Mouse (Mus musculus): ENCODE measurements around the gene Ppil4. TPM values are rescaled to one million over a fixed set of nuclear protein-coding genes. Genes with fewer than 3 reads are reported as not detected.

Ppil4 gene
- polyA plus RNA-seq, 1 experiment from 2014 or later, result 17.1 TPM

DNA sequence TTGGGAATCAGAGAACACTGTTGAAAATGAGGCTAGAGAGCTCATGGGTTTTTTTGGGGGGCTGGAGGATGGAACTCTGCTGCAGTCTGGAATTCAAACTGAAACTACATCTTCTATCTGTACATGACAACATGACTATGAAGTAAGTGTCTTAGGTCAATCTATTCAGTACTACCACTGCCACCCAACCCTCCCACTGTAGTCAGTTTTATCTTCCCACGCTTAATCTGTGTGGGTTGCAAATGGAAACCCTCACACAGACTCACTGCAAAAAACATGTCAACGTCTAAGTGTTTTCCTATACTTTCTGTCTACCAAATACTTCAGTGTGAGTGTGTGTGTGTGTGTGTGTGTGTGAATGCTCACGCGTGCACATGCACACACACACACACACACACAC, 50.5 kb downstream of the Ppil4 start:
- no peak overlapping the region for H3K27ac ChIP-seq (ENCODE audit: low read depth, low read length)
- no peaks in the 10 kb centered on the region; the same call in 1 of the 2 replicates for H3K4me1 ChIP-seq (replicated peaks; ENCODE audit: control insufficient read depth, insufficient read depth, low read length)
- H3K4me3 ChIP-seq (ENCODE audit: low read depth, low read length), result no peak overlapping the region
- WGBS, result 89% methylated on average over 4 of the region's 4 CpGs
- no peak for TF ChIP-seq CTCF (IDR thresholded peaks at IDR 0.05; ENCODE audit: low read depth)
- H3K9ac ChIP-seq (ENCODE audit: low read depth, low read length), result no peak overlapping the region
- H3K4me2 ChIP-seq (replicated peaks; ENCODE audit: low read depth), result no peak overlapping the region
- no peaks in the 10 kb centered on the region for H3K36me3 ChIP-seq (ENCODE audit: control insufficient read depth, insufficient read depth)
- H3K27me3 ChIP-seq (replicated peaks; ENCODE audit: control insufficient read depth, insufficient read depth, low read length), result no peaks in the 10 kb centered on the region
- H3K9me3 ChIP-seq (ENCODE audit: control insufficient read depth), result no peaks in the 10 kb centered on the region
- ATAC-seq, result no peak

DNA sequence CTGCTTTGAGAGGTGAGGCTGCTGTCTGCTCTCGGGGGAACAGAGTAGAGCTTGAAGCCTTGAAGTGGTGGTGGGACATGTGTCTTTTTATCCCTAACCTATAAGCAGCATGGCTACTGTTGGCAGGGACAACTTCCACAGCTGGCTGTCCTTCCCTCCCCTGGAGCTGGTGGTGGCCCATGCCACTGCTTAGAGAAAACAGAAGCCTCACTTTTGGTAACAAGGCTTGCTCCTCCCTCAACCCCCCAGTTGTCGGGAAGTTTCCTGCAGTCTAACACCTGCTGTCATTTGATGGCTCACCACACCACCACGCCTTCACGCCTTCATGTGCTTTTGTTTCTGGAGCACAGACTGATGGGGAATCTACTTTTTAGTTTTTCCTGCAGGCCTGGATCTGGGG, 51.5 kb downstream of the Ppil4 start:
- no peak overlapping the region for H3K9ac ChIP-seq (ENCODE audit: low read depth, low read length)
- no peaks in the 10 kb centered on the region for H3K9me3 ChIP-seq (ENCODE audit: control insufficient read depth)
- H3K4me3 ChIP-seq (ENCODE audit: low read depth, low read length), result no peak overlapping the region
- H3K36me3 ChIP-seq (ENCODE audit: control insufficient read depth, insufficient read depth), result no peaks in the 10 kb centered on the region
- no peak for ATAC-seq
- H3K27me3 ChIP-seq (replicated peaks; ENCODE audit: control insufficient read depth, insufficient read depth, low read length), result no peaks in the 10 kb centered on the region
- H3K27ac ChIP-seq (ENCODE audit: low read depth, low read length), result no peak overlapping the region
- no peaks in the 10 kb centered on the region; the same call in 1 of the 2 replicates for H3K4me1 ChIP-seq (replicated peaks; ENCODE audit: control insufficient read depth, insufficient read depth, low read length)
- no peak overlapping the region for H3K4me2 ChIP-seq (replicated peaks; ENCODE audit: low read depth)
- TF ChIP-seq CTCF (IDR thresholded peaks at IDR 0.05; ENCODE audit: low read depth), result no peak
- 70% methylated on average over 4 of the region's 4 CpGs for WGBS

- Histone ChIP-seq H3K36me3 (ENCODE audit: control insufficient read depth, insufficient read depth) (no peaks in the 10 kb centered on the region), H3K27ac (ENCODE audit: low read depth, low read length) (no peak overlapping the region), H3K4me2 (replicated peaks; ENCODE audit: low read depth) (no peak overlapping the region), H3K27me3 (replicated peaks; ENCODE audit: control insufficient read depth, insufficient read depth, low read length) (no peaks in the 10 kb centered on the region), H3K9me3 (ENCODE audit: control insufficient read depth) (no peaks in the 10 kb centered on the region), H3K4me1 (replicated peaks; ENCODE audit: control insufficient read depth, insufficient read depth, low read length) (no peaks in the 10 kb centered on the region; the same call in 1 of the 2 replicates), H3K9ac (ENCODE audit: low read depth, low read length) (no peak overlapping the region), H3K4me3 (ENCODE audit: low read depth, low read length) (no peak overlapping the region)
- no peak for TF ChIP-seq CTCF (IDR thresholded peaks at IDR 0.05; ENCODE audit: low read depth)
- no peak for ATAC-seq
- 75% methylated on average over 8 of the region's 8 CpGs for WGBS
Observed at GRCm38 (mm10) chr10:7845136-7845535, 52.4 kb downstream of the Ppil4 start.

GRCm38 (mm10) chr10:7845991-7846390, 53.3 kb downstream of the Ppil4 start:
- H3K4me3 ChIP-seq (ENCODE audit: low read depth, low read length), result no peak overlapping the region
- no peaks in the 10 kb centered on the region for H3K36me3 ChIP-seq (ENCODE audit: control insufficient read depth, insufficient read depth)
- H3K27ac ChIP-seq (ENCODE audit: low read depth, low read length), result no peak overlapping the region
- 88% methylated on average over 4 of the region's 4 CpGs for WGBS
- TF ChIP-seq CTCF (IDR thresholded peaks at IDR 0.05; ENCODE audit: low read depth), result no peak
- no peaks in the 10 kb centered on the region for H3K27me3 ChIP-seq (replicated peaks; ENCODE audit: control insufficient read depth, insufficient read depth, low read length)
- no peak for ATAC-seq
- no peak overlapping the region for H3K9ac ChIP-seq (ENCODE audit: low read depth, low read length)
- H3K4me1 ChIP-seq (replicated peaks; ENCODE audit: control insufficient read depth, insufficient read depth, low read length), result no peaks in the 10 kb centered on the region; the same call in 1 of the 2 replicates
- H3K4me2 ChIP-seq (replicated peaks; ENCODE audit: low read depth), result no peak overlapping the region
- no peaks in the 10 kb centered on the region for H3K9me3 ChIP-seq (ENCODE audit: control insufficient read depth)

- 82% methylated on average over 2 of the region's 2 CpGs for WGBS
Observed at GRCm38 (mm10) chr10:7847166-7847605, 54.5 kb downstream of the Ppil4 start.

GRCm38 (mm10) chr10:7851891-7852290, 59.2 kb downstream of the Ppil4 start:
- no peak for TF ChIP-seq CTCF (IDR thresholded peaks at IDR 0.05; ENCODE audit: low read depth)
- 68% methylated on average over 3 of the region's 3 CpGs for WGBS
- H3K9ac ChIP-seq (ENCODE audit: low read depth, low read length), result no peak overlapping the region
- H3K4me3 ChIP-seq (ENCODE audit: low read depth, low read length), result no peak overlapping the region
- H3K36me3 ChIP-seq (ENCODE audit: control insufficient read depth, insufficient read depth), result no peaks in the 10 kb centered on the region
- H3K27me3 ChIP-seq (replicated peaks; ENCODE audit: control insufficient read depth, insufficient read depth, low read length), result no peaks in the 10 kb centered on the region
- H3K4me2 ChIP-seq (replicated peaks; ENCODE audit: low read depth), result no peak overlapping the region
- H3K27ac ChIP-seq (ENCODE audit: low read depth, low read length), result no peak overlapping the region
- no peaks in the 10 kb centered on the region for H3K9me3 ChIP-seq (ENCODE audit: control insufficient read depth)
- no peak for ATAC-seq
- no peaks in the 10 kb centered on the region for H3K4me1 ChIP-seq (replicated peaks; ENCODE audit: control insufficient read depth, insufficient read depth, low read length)

More at GRCm38 (mm10) chr10:7847166-7847605, 54.5 kb downstream of the Ppil4 start:
- no peaks in the 10 kb centered on the region for H3K9me3 ChIP-seq (ENCODE audit: control insufficient read depth)
- H3K4me3 ChIP-seq (ENCODE audit: low read depth, low read length), result no peak overlapping the region
- ATAC-seq, result no peak
- H3K4me1 ChIP-seq (replicated peaks; ENCODE audit: control insufficient read depth, insufficient read depth, low read length), result no peaks in the 10 kb centered on the region
- H3K36me3 ChIP-seq (ENCODE audit: control insufficient read depth, insufficient read depth), result no peaks in the 10 kb centered on the region
- TF ChIP-seq CTCF (IDR thresholded peaks at IDR 0.05; ENCODE audit: low read depth), result no peak
- H3K9ac ChIP-seq (ENCODE audit: low read depth, low read length), result no peak overlapping the region
- H3K27ac ChIP-seq (ENCODE audit: low read depth, low read length), result no peak overlapping the region
- H3K4me2 ChIP-seq (replicated peaks; ENCODE audit: low read depth), result no peak overlapping the region
- no peaks in the 10 kb centered on the region for H3K27me3 ChIP-seq (replicated peaks; ENCODE audit: control insufficient read depth, insufficient read depth, low read length)

GRCm38 (mm10) chr10:7860494-7860893, 67.8 kb downstream of the Ppil4 start:
- ATAC-seq, result no peak
- no peak overlapping the region for H3K27ac ChIP-seq (ENCODE audit: low read depth, low read length)
- peaks cover 3% of the 10 kb centered on the region; the same call in 1 of the 2 replicates for H3K36me3 ChIP-seq (ENCODE audit: control insufficient read depth, insufficient read depth)
- no peak overlapping the region for H3K4me3 ChIP-seq (ENCODE audit: low read depth, low read length)
- H3K4me2 ChIP-seq (replicated peaks; ENCODE audit: low read depth), result no peak overlapping the region
- H3K27me3 ChIP-seq (replicated peaks; ENCODE audit: control insufficient read depth, insufficient read depth, low read length), result no peaks in the 10 kb centered on the region
- TF ChIP-seq CTCF (IDR thresholded peaks at IDR 0.05; ENCODE audit: low read depth), result no peak
- H3K9me3 ChIP-seq (ENCODE audit: control insufficient read depth), result no peaks in the 10 kb centered on the region
- no peaks in the 10 kb centered on the region for H3K4me1 ChIP-seq (replicated peaks; ENCODE audit: control insufficient read depth, insufficient read depth, low read length)
- no peak overlapping the region for H3K9ac ChIP-seq (ENCODE audit: low read depth, low read length)
- 80% methylated on average over 7 of the region's 7 CpGs for WGBS

All from intestine, postnatal 0 days (tissue).